Mouse (Mus musculus) gonadal fat pad, adult 2 months (tissue): ENCODE data around the gene Sptan1. TPM values are rescaled to one million over a fixed set of nuclear protein-coding genes. Genes with fewer than 3 reads are reported as not detected.

Experiments
- polyA plus RNA-seq: library from polyadenylated mRNA; depleted of rRNA; stranded (reverse); fragments of >200 nt; gene quantifications from 2 replicates; pipeline ENCODE4 v1.2.3, GENCODE M21; 2012; rRNA removed

Sptan1 gene
- polyA plus RNA-seq, 1 experiment, result 210 TPM

Other genes with a start within 250 kb of the Sptan1 start
- 0.09 TPM in 1 of 2 replicates, not detected in the other for gene Gm13420, start 213.9 kb upstream of the Sptan1 start, polyA plus RNA-seq
- gene Gm13547, start 206.2 kb upstream of the Sptan1 start, polyA plus RNA-seq, result not detected in 2 replicates
- gene Coq4, start 178.1 kb upstream of the Sptan1 start, polyA plus RNA-seq, result 23.1 and 34.4 TPM in 2 replicates
- gene Trub2, start 177.1 kb upstream of the Sptan1 start, polyA plus RNA-seq, result 54.2 and 73.3 TPM in 2 replicates
- 64.2 and 65.8 TPM in 2 replicates for gene Slc27a4, start 162.9 kb upstream of the Sptan1 start, polyA plus RNA-seq
- gene Urm1, start 145.5 kb upstream of the Sptan1 start, polyA plus RNA-seq, result 41.9 and 61.3 TPM in 2 replicates
- 15.0 and 22.4 TPM in 2 replicates for gene Cercam, start 96.4 kb upstream of the Sptan1 start, polyA plus RNA-seq
- gene Odf2, start 76.3 kb upstream of the Sptan1 start, polyA plus RNA-seq, result 30.6 and 41.7 TPM in 2 replicates
- 19.3 and 24.5 TPM in 2 replicates for gene Gle1, start 30.1 kb upstream of the Sptan1 start, polyA plus RNA-seq
- 37.6 and 45.3 TPM in 2 replicates for gene Wdr34, start 83.3 kb downstream of the Sptan1 start, polyA plus RNA-seq
- 28.5 and 37.2 TPM in 2 replicates for gene Set, start 91.8 kb downstream of the Sptan1 start, polyA plus RNA-seq
- gene Pkn3, start 112.1 kb downstream of the Sptan1 start, polyA plus RNA-seq, result 9.1 and 12.3 TPM in 2 replicates
- 56.4 and 66.5 TPM in 2 replicates for gene Zdhhc12, start 128.1 kb downstream of the Sptan1 start, polyA plus RNA-seq
- gene Zer1, start 159.0 kb downstream of the Sptan1 start, polyA plus RNA-seq, result 58.1 TPM in 2 replicates
- gene Tbc1d13, start 168.2 kb downstream of the Sptan1 start, polyA plus RNA-seq, result 47.7 and 59.5 TPM in 2 replicates
- gene Endog, start 205.9 kb downstream of the Sptan1 start, polyA plus RNA-seq, result 40.8 and 41.5 TPM in 2 replicates
- gene Spout1, start 212.9 kb downstream of the Sptan1 start, polyA plus RNA-seq, result 24.3 and 27.3 TPM in 2 replicates
- 83.0 and 87.2 TPM in 2 replicates for gene Kyat1, start 240.3 kb downstream of the Sptan1 start, polyA plus RNA-seq